Mouse (Mus musculus): ENCODE data around the gene Fam171a2. TPM values are rescaled to one million over a fixed set of nuclear protein-coding genes. Genes with fewer than 3 reads are reported as not detected.
A peak's percentile ranks its signal among the peaks of the same experiment; 100 is the strongest.

Fam171a2 gene
- polyA plus RNA-seq, 1 experiment from 2014 or later = 4.4 TPM

DNA sequence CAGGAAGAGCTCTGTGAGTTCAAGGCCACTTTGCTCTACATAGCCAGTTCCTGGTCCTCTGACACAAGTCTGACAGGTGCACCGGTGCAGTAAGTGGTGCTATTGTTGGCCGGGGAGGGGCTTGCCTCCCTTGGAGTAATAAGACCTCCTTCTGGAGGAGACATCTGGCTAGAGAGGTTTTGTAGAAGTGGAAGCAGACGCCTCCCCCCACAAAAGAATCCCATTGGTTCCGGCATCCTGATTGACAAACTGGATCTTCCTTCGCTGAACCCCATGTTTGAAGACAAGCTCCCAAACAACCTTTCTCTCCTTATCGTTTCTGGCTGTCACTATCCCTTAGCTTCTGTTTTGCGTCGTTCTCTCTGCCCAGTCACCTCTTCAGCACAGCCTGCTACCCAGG lies 845 bp upstream of the Fam171a2 start:
- H3K4me1 ChIP-seq = peaks cover 43% of the 10 kb centered on the region
- H3K9ac ChIP-seq = no peak overlapping the region
- H3K27me3 ChIP-seq = peaks cover 45% of the 10 kb centered on the region
- no peak for ATAC-seq (ENCODE audit: low FRiP score, low read depth)
- H3K4me3 ChIP-seq = no peak overlapping the region
- no peaks in the 10 kb centered on the region for H3K9me3 ChIP-seq
- no peak overlapping the region for H3K4me2 ChIP-seq (replicated peaks)
- peaks cover 5% of the 10 kb centered on the region; the same call in 1 of the 2 replicates for H3K36me3 ChIP-seq
- WGBS = 9% methylated on average over 8 of the region's 8 CpGs
- no peak overlapping the region for H3K27ac ChIP-seq

DNA sequence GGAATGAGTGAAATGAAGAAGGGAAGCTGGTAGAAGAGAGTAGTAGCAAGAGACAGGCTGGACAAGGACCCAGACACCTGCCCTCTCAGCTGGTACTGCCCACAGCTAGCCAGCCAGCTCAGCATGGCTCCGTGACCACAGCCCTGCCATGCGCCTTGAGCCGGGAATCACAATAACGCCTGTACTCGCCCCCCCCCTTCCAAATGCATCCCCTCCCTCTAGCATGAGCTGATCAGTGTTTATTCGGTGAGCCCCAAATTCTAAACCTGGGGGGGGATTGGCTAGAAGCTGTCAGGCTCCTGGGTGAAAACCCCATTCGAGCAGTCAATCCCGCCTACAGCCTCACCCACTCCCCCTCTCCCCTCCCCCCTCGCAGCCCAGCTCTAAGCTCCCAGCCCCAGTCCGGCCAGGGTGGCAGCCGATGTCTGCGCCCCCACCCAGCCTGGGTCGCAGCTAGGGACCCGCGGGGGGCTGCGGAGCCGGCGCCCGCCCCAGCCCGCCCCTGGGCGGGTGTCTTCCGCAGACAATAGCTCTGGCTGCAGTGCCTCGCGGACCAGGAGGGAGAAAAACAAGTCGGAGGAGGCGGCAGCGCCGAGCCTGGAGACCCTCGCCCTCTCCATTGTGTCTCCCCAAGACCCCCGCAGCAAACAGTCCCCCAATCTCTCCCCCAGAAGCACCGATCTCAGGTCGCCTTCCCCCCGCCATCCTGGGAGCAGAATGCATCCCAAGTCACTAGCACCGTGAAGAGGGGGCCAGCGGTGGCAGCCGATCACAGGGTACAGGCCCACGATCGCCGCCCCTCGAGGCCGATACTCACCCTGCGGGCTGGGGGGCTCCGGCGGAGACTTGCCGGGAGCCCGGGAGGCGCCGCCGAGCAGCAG lies 661 bp downstream of the Fam171a2 start:
- WGBS = under 1% methylated on average over 45 of the region's 49 CpGs
- peak; percentile 27 for ATAC-seq (ENCODE audit: low FRiP score, low read depth)
- H3K36me3 ChIP-seq = peaks cover 19% of the 10 kb centered on the region
- H3K27ac ChIP-seq = peak overlapping the region; percentile 94
- H3K4me3 ChIP-seq = peak overlapping the region; percentile 93
- H3K9ac ChIP-seq = peak overlapping the region; percentile 97
- H3K4me2 ChIP-seq (replicated peaks) = peak overlapping the region; percentile 74
- H3K9me3 ChIP-seq = no peaks in the 10 kb centered on the region
- H3K27me3 ChIP-seq = peaks cover 30% of the 10 kb centered on the region
- peaks cover 43% of the 10 kb centered on the region for H3K4me1 ChIP-seq

DNA sequence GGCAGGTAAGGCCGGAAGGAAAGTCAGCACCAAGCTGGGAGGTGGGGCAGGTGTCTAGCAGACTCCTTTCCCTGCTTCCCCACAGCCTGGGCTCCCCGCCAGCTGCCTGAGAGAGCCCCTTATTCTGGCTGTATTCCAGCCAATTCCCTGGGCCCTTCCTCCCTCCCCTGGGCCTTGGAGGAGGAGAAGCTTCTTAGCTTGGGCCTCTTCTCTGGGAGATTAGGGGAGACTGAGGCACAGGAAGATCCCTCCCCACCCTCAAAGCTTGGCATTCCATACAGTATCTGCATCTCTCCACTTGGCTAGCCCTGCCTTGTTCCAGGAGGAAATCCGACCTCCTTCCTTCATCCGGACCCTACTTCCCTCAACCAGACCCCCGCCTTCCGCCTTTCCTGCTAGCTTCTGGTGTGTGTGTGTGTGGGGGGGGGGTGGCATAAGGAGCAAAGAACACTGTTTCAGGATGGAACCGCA lies 1.6 kb downstream of the Fam171a2 start:
- Histone ChIP-seq H3K4me3 (peak overlapping the region; percentile 93), H3K9ac (peak overlapping the region; percentile 97), H3K9me3 (no peaks in the 10 kb centered on the region), H3K36me3 (peaks cover 28% of the 10 kb centered on the region), H3K27ac (peak overlapping the region; percentile 94), H3K4me1 (peaks cover 43% of the 10 kb centered on the region), H3K27me3 (peaks cover 25% of the 10 kb centered on the region), H3K4me2 (replicated peaks) (peak overlapping the region; percentile 74)
- ATAC-seq (ENCODE audit: low FRiP score, low read depth) = 0 out of 2 replicates have a peak, but pooled peaks have one; percentile 5
- WGBS = 12% methylated on average over 7 of the region's 7 CpGs

DNA sequence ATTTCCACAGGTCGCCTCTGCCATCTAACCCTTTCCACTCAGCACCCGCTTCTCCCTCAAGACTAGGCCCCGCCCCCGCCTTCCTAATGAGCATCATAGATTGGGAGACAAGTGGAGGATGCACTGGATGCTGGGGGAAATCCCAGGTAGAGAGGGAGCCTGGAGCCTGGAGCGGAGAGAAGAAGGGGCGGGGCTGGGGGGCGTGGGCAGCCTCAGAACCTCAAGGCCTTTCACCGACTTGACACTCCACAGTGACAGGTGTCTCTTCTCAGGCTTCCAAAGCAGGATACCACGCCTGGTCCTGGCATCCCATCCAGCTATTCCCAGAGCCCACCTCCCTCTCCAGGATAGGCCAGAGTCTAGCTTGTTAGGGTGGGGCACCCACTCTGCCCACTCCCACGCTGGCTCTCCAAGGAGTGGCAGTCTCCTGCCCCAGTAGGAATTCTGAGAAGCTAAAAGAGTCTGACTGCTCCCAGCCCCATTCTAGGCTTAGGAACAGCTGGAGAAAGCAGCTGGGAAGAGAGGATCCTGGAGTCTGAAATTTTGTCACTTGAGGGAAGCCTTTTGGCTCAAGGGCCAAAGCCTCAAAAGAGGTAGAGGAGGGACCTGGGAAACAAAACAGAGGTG lies 2.1 kb downstream of the Fam171a2 start:
- Histone ChIP-seq H3K27ac (peak overlapping the region; percentile 94), H3K27me3 (peaks cover 23% of the 10 kb centered on the region), H3K9me3 (no peaks in the 10 kb centered on the region), H3K9ac (peak overlapping the region; percentile 97), H3K36me3 (peaks cover 33% of the 10 kb centered on the region), H3K4me1 (peaks cover 43% of the 10 kb centered on the region), H3K4me2 (replicated peaks) (peak overlapping the region; percentile 74), H3K4me3 (peak overlapping the region; percentile 93)
- 17% methylated on average over 8 of the region's 10 CpGs for WGBS
- peak; percentile 62 for ATAC-seq (ENCODE audit: low FRiP score, low read depth)

DNA sequence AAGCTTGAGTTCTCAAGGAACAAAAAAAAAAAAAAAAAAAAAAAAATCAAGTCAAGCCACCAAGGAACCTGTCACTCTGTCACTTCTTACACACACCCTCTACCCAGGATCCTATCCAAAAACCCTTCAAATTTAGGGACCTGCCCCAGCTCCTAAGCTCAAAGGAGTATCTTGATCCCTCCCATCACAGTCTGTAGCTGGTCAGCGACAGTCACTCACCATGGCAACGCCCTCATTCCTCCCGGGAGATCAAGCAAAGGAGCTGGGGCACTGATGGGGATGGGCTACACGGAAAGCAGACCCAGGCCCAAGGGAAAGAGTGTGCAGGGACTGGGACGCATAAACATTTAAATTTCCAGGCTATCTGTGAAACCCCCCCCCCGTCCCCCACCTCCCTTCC lies 2.7 kb downstream of the Fam171a2 start:
- H3K9ac ChIP-seq = peak overlapping the region; percentile 8; the same call in 1 of the 2 replicates
- no peak overlapping the region for H3K27ac ChIP-seq
- peaks cover 17% of the 10 kb centered on the region for H3K27me3 ChIP-seq

DNA sequence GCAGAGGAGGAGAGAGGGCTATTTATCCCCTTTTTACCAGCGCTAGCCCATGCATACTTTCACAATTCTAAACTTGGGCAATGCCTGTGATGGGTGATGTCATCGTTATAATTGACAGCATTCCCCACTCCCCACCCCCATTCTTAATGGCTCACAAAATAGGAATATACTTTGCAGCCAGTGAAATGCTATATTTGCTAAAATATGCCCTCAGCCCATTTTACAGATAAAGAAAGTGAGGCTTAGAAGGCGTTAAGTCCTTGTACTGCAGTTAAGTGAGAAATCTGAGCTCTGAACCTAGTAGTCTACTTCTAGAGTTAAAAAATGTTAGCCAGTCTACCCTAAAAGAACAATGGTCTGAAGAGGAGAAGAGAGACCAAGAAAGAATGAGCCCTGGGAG lies 3.2 kb downstream of the Fam171a2 start:
- no peak overlapping the region for H3K4me3 ChIP-seq
- H3K4me2 ChIP-seq (replicated peaks) = no peak overlapping the region
- no peak overlapping the region for H3K27ac ChIP-seq
- WGBS = 62% methylated on average over 3 of the region's 3 CpGs
- no peak for ATAC-seq (ENCODE audit: low FRiP score, low read depth)
- peaks cover 43% of the 10 kb centered on the region for H3K4me1 ChIP-seq
- peaks cover 44% of the 10 kb centered on the region for H3K36me3 ChIP-seq
- peaks cover 15% of the 10 kb centered on the region for H3K27me3 ChIP-seq
- H3K9ac ChIP-seq = no peak overlapping the region
- H3K9me3 ChIP-seq = no peaks in the 10 kb centered on the region

More for the DNA sequence above, 2.7 kb downstream of the Fam171a2 start:
- H3K36me3 ChIP-seq = peaks cover 39% of the 10 kb centered on the region
- no peak for ATAC-seq (ENCODE audit: low FRiP score, low read depth)
- peaks cover 43% of the 10 kb centered on the region for H3K4me1 ChIP-seq
- WGBS = 8% methylated on average over 6 of the region's 6 CpGs
- peak overlapping the region; percentile 74 for H3K4me2 ChIP-seq (replicated peaks)
- H3K9me3 ChIP-seq = no peaks in the 10 kb centered on the region
- no peak overlapping the region for H3K4me3 ChIP-seq

DNA sequence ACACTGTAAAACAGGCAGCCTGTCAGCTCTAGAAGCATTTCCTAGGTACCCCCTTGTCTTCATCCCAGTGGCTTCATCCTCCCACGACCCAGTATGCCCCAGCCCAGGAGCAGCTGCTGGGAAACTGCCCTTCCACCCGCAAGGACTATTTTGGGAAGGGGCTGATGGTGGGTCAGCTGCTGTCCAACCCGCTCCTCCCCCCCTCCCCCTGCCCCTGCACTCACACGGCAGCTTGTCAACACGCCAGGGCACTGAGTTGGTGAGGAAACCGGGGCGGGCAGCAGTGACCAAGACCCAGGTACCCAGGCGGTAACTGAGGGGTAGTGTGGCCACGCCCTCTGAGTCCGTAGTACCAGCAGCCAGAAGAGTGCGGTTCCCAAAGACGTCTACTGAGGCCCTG lies 3.7 kb downstream of the Fam171a2 start:
- Histone ChIP-seq H3K27ac (no peak overlapping the region), H3K27me3 (peaks cover 15% of the 10 kb centered on the region), H3K4me3 (no peak overlapping the region), H3K4me2 (replicated peaks) (no peak overlapping the region), H3K36me3 (peaks cover 49% of the 10 kb centered on the region), H3K9me3 (no peaks in the 10 kb centered on the region), H3K4me1 (peaks cover 43% of the 10 kb centered on the region), H3K9ac (no peak overlapping the region)
- ATAC-seq (ENCODE audit: low FRiP score, low read depth) = no peak
- 62% methylated on average over 12 of the region's 12 CpGs for WGBS

DNA sequence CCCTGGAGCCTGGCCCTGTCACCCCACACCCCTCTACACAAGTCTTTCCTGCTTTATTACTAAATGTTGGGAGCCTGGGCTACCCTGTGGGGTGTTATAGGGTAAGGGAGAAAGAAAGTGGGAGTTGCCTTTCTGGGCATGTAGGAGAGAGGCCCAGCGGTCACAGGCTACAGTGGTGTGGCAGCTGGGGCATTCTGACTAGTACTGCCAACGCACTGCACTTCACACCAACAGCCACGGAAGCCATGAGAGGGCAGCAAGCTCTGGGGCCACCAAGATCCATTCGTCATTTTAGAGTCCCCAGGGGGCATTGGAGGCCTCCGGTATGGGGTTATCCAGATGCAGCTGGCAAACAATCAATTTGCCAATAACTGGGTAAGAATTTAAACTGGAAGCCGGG lies 5.4 kb downstream of the Fam171a2 start:
- Histone ChIP-seq H3K4me1 (peaks cover 46% of the 10 kb centered on the region), H3K4me2 (replicated peaks) (no peak overlapping the region), H3K4me3 (no peak overlapping the region), H3K27me3 (peaks cover 20% of the 10 kb centered on the region), H3K9ac (no peak overlapping the region), H3K36me3 (peaks cover 64% of the 10 kb centered on the region), H3K27ac (no peak overlapping the region; the same call in 1 of the 2 replicates), H3K9me3 (no peaks in the 10 kb centered on the region)
- no peak for ATAC-seq (ENCODE audit: low FRiP score, low read depth)
- 84% methylated on average over 6 of the region's 6 CpGs for WGBS

DNA sequence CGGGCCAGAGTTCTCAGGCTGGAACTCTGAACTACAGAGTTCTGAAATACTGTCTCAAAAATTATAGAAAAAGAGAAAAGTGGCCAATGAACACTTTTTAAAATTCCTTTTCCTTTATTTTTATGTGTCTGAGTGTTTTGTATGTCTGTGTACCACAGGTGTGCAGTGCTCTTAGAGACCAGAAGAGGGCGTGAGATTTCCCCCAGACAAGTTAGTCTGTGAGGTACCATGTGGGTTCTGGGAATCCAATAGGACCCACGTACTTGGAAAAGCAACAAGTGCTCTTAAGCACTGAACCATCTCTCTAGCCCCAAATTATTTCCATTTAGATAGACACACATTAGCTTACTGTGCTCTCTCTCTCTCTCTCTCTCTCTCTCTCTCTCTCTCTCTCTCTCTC lies 6.0 kb downstream of the Fam171a2 start:
- WGBS = 77% methylated on average over 3 of the region's 3 CpGs
- Histone ChIP-seq H3K27me3 (peaks cover 20% of the 10 kb centered on the region), H3K9ac (no peak overlapping the region), H3K9me3 (no peaks in the 10 kb centered on the region), H3K36me3 (peaks cover 69% of the 10 kb centered on the region), H3K4me1 (peaks cover 47% of the 10 kb centered on the region), H3K4me3 (no peak overlapping the region), H3K4me2 (replicated peaks) (no peak overlapping the region), H3K27ac (no peak overlapping the region)
- no peak for ATAC-seq (ENCODE audit: low FRiP score, low read depth)

DNA sequence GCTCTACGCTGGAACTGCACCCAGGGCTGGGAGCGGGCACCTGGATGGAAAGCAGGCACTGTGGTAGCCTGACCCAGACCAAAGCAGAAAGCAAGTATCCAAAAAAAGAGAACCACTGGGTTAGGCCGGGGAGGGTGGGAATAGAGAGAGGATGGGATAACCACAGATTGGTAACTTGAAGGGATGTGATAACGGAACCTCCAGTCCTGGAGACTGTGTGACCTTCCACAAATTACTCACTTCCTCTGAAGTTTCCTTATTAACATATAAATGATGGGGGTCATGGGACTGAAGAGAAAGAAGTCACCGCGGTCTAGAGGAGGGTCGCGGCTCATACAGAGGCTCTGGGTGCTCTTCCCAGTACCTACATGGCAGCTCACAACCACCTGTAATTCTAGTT lies 7.2 kb downstream of the Fam171a2 start:
- no peak for ATAC-seq (ENCODE audit: low FRiP score, low read depth)
- Histone ChIP-seq H3K4me2 (replicated peaks) (no peak overlapping the region), H3K4me1 (peaks cover 35% of the 10 kb centered on the region), H3K36me3 (peaks cover 81% of the 10 kb centered on the region), H3K4me3 (no peak overlapping the region), H3K27ac (no peak overlapping the region), H3K9ac (no peak overlapping the region), H3K27me3 (peaks cover 20% of the 10 kb centered on the region), H3K9me3 (no peaks in the 10 kb centered on the region)
- 91% methylated on average over 8 of the region's 8 CpGs for WGBS

DNA sequence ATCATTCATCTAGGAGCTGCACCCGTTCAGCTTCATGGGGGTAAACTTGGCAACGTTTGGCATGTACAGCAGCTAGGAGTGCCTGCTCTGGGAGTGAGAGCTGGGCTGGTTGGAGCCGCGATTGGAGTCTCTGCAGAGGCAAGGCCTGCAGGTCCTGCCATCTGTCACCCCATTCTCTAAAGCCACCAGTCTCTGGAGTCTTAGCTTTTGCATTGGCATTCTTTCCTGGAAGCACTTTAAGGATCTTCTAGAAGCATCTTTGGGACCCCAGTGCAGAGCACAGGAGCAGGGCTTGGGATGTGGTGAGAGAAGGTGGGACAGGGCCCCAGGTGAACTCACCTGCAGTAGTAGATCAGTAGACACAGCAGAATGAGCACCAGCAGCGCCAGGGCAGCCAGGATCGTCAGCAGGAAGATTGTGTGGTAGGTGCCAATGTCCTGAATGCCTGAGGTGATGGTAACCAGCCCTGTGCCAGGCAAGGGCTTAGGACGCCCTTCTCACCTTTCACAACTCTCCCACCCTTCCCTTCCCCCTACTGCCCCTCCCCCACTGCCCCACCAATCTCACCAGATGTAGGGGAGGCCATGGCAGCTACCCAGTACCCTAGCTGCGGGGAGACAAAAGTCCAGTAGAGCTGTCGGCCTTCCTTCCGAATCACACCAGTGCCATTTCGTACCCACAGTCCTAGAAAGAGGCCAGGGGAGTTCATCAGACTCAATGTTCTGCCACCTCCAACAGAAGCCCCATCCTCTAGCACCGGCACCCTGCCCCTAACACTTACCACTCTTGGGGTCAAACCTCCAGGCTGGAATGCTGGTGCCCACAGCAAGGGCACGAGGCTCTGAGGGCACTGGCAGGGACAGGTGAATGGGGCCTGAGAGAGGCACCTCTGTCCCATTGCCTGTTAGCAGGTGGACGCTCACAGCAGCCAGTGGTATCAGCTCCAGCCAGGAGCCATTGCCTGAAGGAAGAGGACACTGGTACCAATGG lies 8.1 kb downstream of the Fam171a2 start:
- Histone ChIP-seq H3K27ac (no peak overlapping the region), H3K9ac (no peak overlapping the region), H3K9me3 (no peaks in the 10 kb centered on the region), H3K27me3 (peaks cover 20% of the 10 kb centered on the region), H3K4me3 (peak overlapping the region; percentile 44; the same call in 1 of the 2 replicates), H3K4me2 (replicated peaks) (no peak overlapping the region), H3K36me3 (peaks cover 88% of the 10 kb centered on the region), H3K4me1 (peaks cover 27% of the 10 kb centered on the region)
- no peak for ATAC-seq (ENCODE audit: low FRiP score, low read depth)
- whole genome bisulfite sequencing = 76% methylated on average over 14 of the region's 14 CpGs
